Mouse (Mus musculus) myocyte (in vitro differentiated cells): ENCODE data around the gene Disc1.

Source experiments
- CEBPB ChIP-seq: IDR thresholded peaks from 2 replicates; pipeline ENCODE4 v1.6.1; 2011; ENCODE audit warnings: mild to moderate bottlenecking, moderate library complexity; ENCODE audit not compliant: poor library complexity, insufficient read depth, severe bottlenecking
- E2F4 ChIP-seq: IDR thresholded peaks from one replicate; pipeline ENCODE4 v1.6.1; 2011; ENCODE audit warnings: mild to moderate bottlenecking, control low read depth, moderate library complexity; ENCODE audit not compliant: insufficient read depth
- MAX ChIP-seq: IDR thresholded peaks from one replicate; pipeline ENCODE4 v1.6.1; 2011; ENCODE audit warnings: low read depth, mild to moderate bottlenecking, control low read depth
- MYOD1 ChIP-seq, 3 experiments: IDR thresholded peaks; one replicate each; pipeline ENCODE4 v1.6.1; 2011; ENCODE audit warnings: control low read depth in 2 of 3, low read depth in 2 of 3, mild to moderate bottlenecking in 2 of 3, moderate library complexity in 1 of 3; ENCODE audit not compliant: insufficient read length in 2 of 3, control insufficient read depth in 1 of 3
- MYOG ChIP-seq, 3 experiments: IDR thresholded peaks; one replicate each; pipeline ENCODE4 v1.6.1; 2011; ENCODE audit warnings: control low read depth in 2 of 3, low read depth in 2 of 3, mild to moderate bottlenecking in 2 of 3; ENCODE audit not compliant: insufficient read length in 2 of 3, control insufficient read depth in 1 of 3, insufficient read depth in 1 of 3
- POLR2A ChIP-seq: IDR thresholded peaks from one replicate; pipeline ENCODE4 v1.6.1; 2011; ENCODE audit warnings: low read depth, mild to moderate bottlenecking, control low read depth, moderate library complexity; ENCODE audit not compliant: insufficient read length
- POLR2AphosphoS2 ChIP-seq: IDR thresholded peaks from one replicate; pipeline ENCODE4 v1.6.1; 2011; ENCODE audit warnings: low read depth, control low read depth; ENCODE audit not compliant: insufficient read length
- TCF12 ChIP-seq: IDR thresholded peaks from one replicate; pipeline ENCODE4 v1.6.1; 2011; ENCODE audit warnings: mild to moderate bottlenecking, control low read depth; ENCODE audit not compliant: poor library complexity, insufficient read depth, severe bottlenecking
- TCF3 ChIP-seq: IDR thresholded peaks from one replicate; pipeline ENCODE4 v1.6.1; 2011; ENCODE audit warnings: low read depth, control low read depth; ENCODE audit not compliant: insufficient read length
- USF1 ChIP-seq: IDR thresholded peaks from one replicate; pipeline ENCODE4 v1.6.1; 2011; ENCODE audit warnings: low read depth, mild to moderate bottlenecking, control low read depth, moderate library complexity

DNA sequence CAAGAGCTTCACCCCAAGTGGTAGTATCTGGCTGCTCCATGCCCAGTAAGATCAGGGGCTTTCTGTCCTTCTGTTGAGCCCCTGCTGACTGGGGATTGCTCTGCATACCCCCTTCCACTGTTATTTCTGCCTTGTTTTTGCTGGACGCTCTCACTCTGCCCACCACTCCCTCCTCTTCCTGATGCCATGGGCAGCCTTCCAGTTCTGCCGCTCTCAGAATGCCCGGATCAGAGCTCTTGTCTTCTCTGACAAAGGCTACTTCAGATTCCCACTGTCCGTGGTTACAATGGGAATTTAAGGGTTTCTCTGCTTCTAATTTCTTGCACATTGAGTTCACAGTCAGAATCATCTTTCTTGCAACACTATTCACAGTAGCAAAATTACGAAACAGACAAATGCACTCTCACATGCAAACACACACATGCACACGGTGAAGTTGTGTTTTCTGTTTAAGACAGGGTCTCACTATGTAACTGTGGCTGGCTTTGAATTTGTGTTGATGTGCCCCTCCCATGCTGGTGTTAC is 214.2 kb downstream of the Disc1 start:
- TF ChIP-seq POLR2A (no peak), USF1 (no peak), POLR2AphosphoS2 (no peak), E2F4 (no peak), MAX (no peak), CEBPB (no peak), TCF3 (no peak), MYOG (IDR thresholded peaks at IDR 0.05; ENCODE audit: control insufficient read depth in 1 of 3, insufficient read depth in 1 of 3, insufficient read length in 2 of 3, low read depth in 2 of 3) (no peak), TCF12 (no peak), MYOD1 (IDR thresholded peaks at IDR 0.05; ENCODE audit: control insufficient read depth in 1 of 3, insufficient read length in 2 of 3, low read depth in 2 of 3) (no peak)
